Mouse (Mus musculus) heart, postnatal 14 days (tissue): ENCODE results near the gene Fam69a. TPM values are rescaled to one million over a fixed set of nuclear protein-coding genes. Genes with fewer than 3 reads are reported as not detected.
"Not testable (repeated sequence)": the region's sequence is repeated elsewhere in the genome, so short reads cannot be mapped to it uniquely, and the experiment has no call there.

Experiments
- DNase-seq, 2 experiments: peaks; one replicate each; pipeline ENCODE4 v3.0.0; 2021 to 2022
- intact Hi-C: fragments of 180-260 bp; cut with DNase I; formaldehyde crosslinking; loops from one replicate; pipeline ENCODE4 v1.15.1; 2025
- total RNA-seq, 2 experiments: library from RNA; stranded (reverse); gene quantifications; 2 replicates each; pipeline ENCODE4 v1.2.3; 2021

Gene Fam69a
- total RNA-seq, 2 experiments from 2014 or later, result 8.6 to 10.2 TPM

GRCm38 (mm10) chr5:107959624-107960300 lies 27.1 kb downstream of the Fam69a start:
- no peak for DNase-seq
- intact Hi-C loops, result no loop called here

GRCm38 (mm10) chr5:107950643-107951042 lies 36.2 kb downstream of the Fam69a start:
- no peak for DNase-seq
- intact Hi-C loops, result no loop called here

- no peak for DNase-seq
- intact Hi-C loops, result no loop called here
Observed at GRCm38 (mm10) chr5:107949607-107950006, 37.3 kb downstream of the Fam69a start.

- intact Hi-C loops, result no loop called here
- no peak for DNase-seq
Observed at GRCm38 (mm10) chr5:107948899-107949298, 38.0 kb downstream of the Fam69a start.

- intact Hi-C loops, result no loop called here
- DNase-seq, result peak in 1 of 2 experiments; percentile 7
Observed at GRCm38 (mm10) chr5:107947548-107947947, 39.3 kb downstream of the Fam69a start.

GRCm38 (mm10) chr5:107946475-107946874 lies 40.4 kb downstream of the Fam69a start:
- intact Hi-C loops, result no loop called here
- DNase-seq, result no peak

- DNase-seq, result no peak
- intact Hi-C loops, result no loop called here
Observed at GRCm38 (mm10) chr5:107943526-107943925, 43.4 kb downstream of the Fam69a start.

- intact Hi-C loops, result no loop called here
Observed at GRCm38 (mm10) chr5:107942941-107943340, 43.9 kb downstream of the Fam69a start.

GRCm38 (mm10) chr5:107941222-107941621 lies 45.7 kb downstream of the Fam69a start:
- no peak for DNase-seq
- intact Hi-C loops, result no loop called here

More at GRCm38 (mm10) chr5:107942941-107943340, 43.9 kb downstream of the Fam69a start:
- no peak for DNase-seq

- intact Hi-C loops, result no loop called here
- DNase-seq, result no peak
Observed at GRCm38 (mm10) chr5:107939701-107940100, 47.2 kb downstream of the Fam69a start.

- no peak for DNase-seq
- intact Hi-C loops, result no loop called here
Observed at GRCm38 (mm10) chr5:107938886-107939285, 48.0 kb downstream of the Fam69a start.

GRCm38 (mm10) chr5:107938483-107938882 lies 48.4 kb downstream of the Fam69a start:
- DNase-seq, intact Hi-C loops: not testable (repeated sequence)

GRCm38 (mm10) chr5:107936625-107937389 lies 50.1 kb downstream of the Fam69a start:
- intact Hi-C loops, result no loop called here
- no peak for DNase-seq

GRCm38 (mm10) chr5:107934770-107935543 lies 51.9 kb downstream of the Fam69a start:
- intact Hi-C loops, result no loop called here

GRCm38 (mm10) chr5:107933202-107933974 lies 53.5 kb downstream of the Fam69a start:
- intact Hi-C loops, result no loop called here
- no peak for DNase-seq

More at GRCm38 (mm10) chr5:107934770-107935543, 51.9 kb downstream of the Fam69a start:
- no peak for DNase-seq

GRCm38 (mm10) chr5:107932556-107932955 lies 54.3 kb downstream of the Fam69a start:
- no peak for DNase-seq
- intact Hi-C loops, result no loop called here

- intact Hi-C loops, result no loop called here
- DNase-seq, result no peak
Observed at GRCm38 (mm10) chr5:107926550-107927249, 60.2 kb downstream of the Fam69a start.

- intact Hi-C loops, result loop anchor here (5.0 kb wide), 2 partner anchors 108 to 238 kb away; no protein-coding TSS in a partner anchor
- DNase-seq, result peak in 1 of 2 experiments; percentile 7
Observed at GRCm38 (mm10) chr5:107924564-107924963, 62.3 kb downstream of the Fam69a start.

GRCm38 (mm10) chr5:107922836-107923235 lies 64.0 kb downstream of the Fam69a start:
- intact Hi-C loops, result loop anchor here (5.0 kb wide), 2 partner anchors 109 to 239 kb away; no protein-coding TSS in a partner anchor
- DNase-seq, result no peak
